Mouse (Mus musculus) 3T3-L1 (cell line): ENCODE measurements around the gene Olfr1262.

ENCODE experiments used
- DNase-seq: peaks from one replicate; pipeline ENCODE4 v3.0.0-alpha.2; 2015; ENCODE audit warnings: low read depth, low spot score

The Olfr1262 gene

GRCm38 (mm10) chr2:89999845-90000244, at the start of gene Olfr1262:
TSS of gene Olfr1262 (plus strand) at chr2:90000145.
- DNase-seq, result no peak

- DNase-seq, result no peak
Measured at GRCm38 (mm10) chr2:89974184-89974583, 25.8 kb upstream of the Olfr1262 start, which contains the start of gene Olfr1260. TSS of gene Olfr1260 (plus strand) at chr2:89974340.

GRCm38 (mm10) chr2:89977709-89978108, 22.2 kb upstream of the Olfr1262 start:
- DNase-seq, result no peak

- DNase-seq, result no peak
Measured at GRCm38 (mm10) chr2:89990921-89991320, 9.0 kb upstream of the Olfr1262 start, which contains the start of gene Olfr1261. TSS of gene Olfr1261 (plus strand) at chr2:89991221.

GRCm38 (mm10) chr2:90011831-90012230, 11.9 kb downstream of the Olfr1262 start, which contains the start of gene Olfr1263:
TSS of gene Olfr1263 (plus strand) at chr2:90012131.
- no peak for DNase-seq

GRCm38 (mm10) chr2:90025477-90025876, 25.5 kb downstream of the Olfr1262 start, which contains the start of gene Olfr1264:
TSS of gene Olfr1264 (minus strand) at chr2:90025577.
- no peak for DNase-seq

- DNase-seq, result no peak
Measured at GRCm38 (mm10) chr2:90035037-90035436, 35.1 kb downstream of the Olfr1262 start, which contains the start of gene Olfr1265. TSS of gene Olfr1265 (plus strand) at chr2:90035337.
